Mouse (Mus musculus) erythroblast, adult 5-6 weeks (primary cell): ENCODE data around the gene Olfr1128. TPM values are rescaled to one million over a fixed set of nuclear protein-coding genes. Genes with fewer than 3 reads are reported as not detected.
"Not testable (repeated sequence)": the region's sequence is repeated elsewhere in the genome, so short reads cannot be mapped to it uniquely, and the experiment has no call there.

ENCODE experiments used
- ATAC-seq: replicated peaks from 2 replicates; pipeline ENCODE4 v1.8.0; 2016; ENCODE audit warnings: moderate number of reproducible peaks, mild to moderate bottlenecking, moderate TSS enrichment, inconsistent platforms; ENCODE audit not compliant: poor library complexity, low FRiP score, severe bottlenecking
- total RNA-seq, 2 experiments: library from RNA; stranded (forward) in 1 of 2; stranded (reverse) in 1 of 2; fragments of 150-400 nt in 1 of 2; fragments of 200-764, 138-1000 nt in 1 of 2; gene quantifications; 2 replicates each; pipeline versions ENCODE4 v1.2.3 to v1.2.4; 2015 to 2017; ENCODE audit warnings: low replicate concordance in 2 of 2

Olfr1128 gene
- total RNA-seq (2015; ENCODE audit: low replicate concordance) = not detected in 2 replicates
- not detected in 2 replicates for total RNA-seq (2017; ENCODE audit: low replicate concordance)

- ATAC-seq = no peak
Measured at GRCm38 (mm10) chr2:87545442-87545841, at the start of gene Olfr1128. Olfr1128 (minus strand) TSS chr2:87545542.

- not testable (repeated sequence) for ATAC-seq
Measured at GRCm38 (mm10) chr2:87573602-87574001, 28.3 kb upstream of the Olfr1128 start, which contains the start of gene Olfr1129. Olfr1129 (plus strand) TSS chr2:87573902.

DNA sequence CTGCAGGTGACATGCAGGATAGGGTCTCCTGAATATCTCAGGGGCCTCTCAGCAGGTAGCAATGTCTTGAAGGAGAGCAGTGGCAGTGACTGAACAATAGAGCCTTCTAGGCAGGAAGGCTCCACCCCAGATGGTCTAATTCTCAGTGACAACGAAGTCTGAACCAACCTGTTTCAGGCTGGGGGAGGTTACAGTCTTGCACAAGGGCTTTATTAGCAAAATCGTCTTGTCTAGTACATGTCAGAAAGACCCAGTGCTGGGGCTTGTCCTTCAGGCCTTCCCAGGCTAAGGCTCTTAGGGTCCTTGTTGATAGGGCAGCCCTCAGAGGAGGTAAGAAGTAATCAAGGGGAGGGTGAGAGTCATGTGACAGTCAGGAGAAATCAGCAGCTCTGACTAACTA lies 10.5 kb downstream of the Olfr1128 start:
- no peak for ATAC-seq

DNA sequence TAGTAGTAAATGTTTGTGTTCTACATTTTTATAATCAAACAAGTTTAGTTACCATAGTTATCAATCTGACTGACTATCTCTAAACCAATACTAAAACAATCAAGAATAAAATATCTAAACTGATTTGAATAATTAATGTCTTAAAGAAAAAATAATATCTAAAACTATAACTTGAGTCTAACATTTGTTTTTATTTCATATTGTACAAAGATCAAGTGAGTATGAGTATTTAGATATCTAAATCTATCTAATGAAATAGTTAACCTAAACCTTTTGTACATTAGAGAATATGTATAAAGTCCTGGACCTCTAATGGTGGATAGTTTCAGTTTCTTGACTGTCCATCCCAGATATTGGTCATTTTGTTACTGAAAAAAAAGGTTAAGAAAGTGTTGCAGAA lies 13.8 kb downstream of the Olfr1128 start, which contains the start of gene Olfr153:
Olfr153 (plus strand) TSS at position 301 of the 400 bp plus-strand sequence.
- ATAC-seq = no peak

GRCm38 (mm10) chr2:87525899-87526616 lies 19.3 kb downstream of the Olfr1128 start:
- ATAC-seq = peak; percentile 64; the same call in 1 of the 2 replicates

DNA sequence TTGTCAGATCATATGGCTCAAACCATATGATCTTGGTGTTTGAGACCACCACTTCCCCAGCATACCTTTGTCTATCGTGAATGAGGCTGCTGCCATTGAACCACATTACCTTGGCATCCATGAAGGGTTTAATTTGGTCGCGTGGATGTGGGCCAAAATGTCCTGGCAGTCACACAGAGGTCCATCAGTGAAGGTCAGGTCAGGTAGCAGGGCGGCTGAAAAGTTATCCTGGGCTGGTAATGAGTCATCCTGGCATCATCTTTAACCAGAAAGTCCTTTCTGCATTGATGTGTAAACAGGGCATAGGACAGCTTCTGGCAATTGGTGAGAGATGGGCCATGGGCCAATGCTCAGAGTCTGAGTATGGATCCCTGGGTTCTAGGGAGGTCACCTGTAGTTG lies 24.7 kb downstream of the Olfr1128 start:
- ATAC-seq = no peak

DNA sequence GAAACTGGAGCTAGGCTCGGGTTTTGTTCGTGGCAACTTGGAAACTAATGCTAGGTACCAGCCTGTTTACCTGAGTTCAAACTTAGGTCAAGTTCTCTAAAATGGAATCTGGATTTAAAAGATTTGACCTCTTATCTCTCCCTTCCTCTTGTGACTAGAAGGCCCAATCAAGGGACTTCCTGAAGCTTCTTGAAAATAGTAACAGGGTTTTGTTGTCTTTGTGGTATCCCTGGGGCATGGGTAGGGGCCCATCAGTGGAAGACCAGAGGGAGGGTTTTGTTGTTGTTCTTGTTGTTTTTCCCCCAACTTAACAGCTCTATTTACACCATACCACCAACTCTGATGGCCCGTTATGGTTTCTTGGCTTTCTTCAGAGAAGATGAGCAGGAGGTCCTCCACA lies 28.8 kb downstream of the Olfr1128 start:
- no peak for ATAC-seq

DNA sequence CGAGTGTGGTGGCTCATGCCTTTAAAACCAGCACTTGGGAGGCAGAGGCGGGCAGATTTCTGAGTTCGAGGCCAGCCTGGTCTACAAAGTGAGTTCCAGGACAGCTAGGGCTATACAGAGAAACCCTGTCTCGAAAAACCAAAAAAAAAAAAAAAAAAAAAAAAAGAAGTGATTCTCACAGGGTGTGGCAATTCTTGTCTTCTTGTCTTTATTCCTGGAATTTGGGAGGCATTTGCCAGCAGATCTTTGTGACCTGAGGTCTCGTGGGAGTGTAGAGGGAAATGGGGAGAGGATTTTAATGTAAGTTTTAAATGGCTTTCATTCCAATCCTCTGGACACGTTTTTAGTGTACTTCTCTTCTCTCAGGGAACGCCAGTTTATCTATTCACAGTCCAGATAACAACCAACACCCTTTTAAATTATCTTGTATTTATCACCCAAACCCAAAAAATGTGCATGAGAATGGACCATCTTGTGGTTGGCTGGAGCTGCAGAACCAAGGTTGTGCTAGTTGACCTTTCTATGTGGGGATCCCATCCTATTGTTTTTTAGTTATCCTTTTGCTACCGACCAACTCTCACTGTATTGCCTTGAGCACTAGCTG lies 29.8 kb downstream of the Olfr1128 start:
- ATAC-seq = no peak

GRCm38 (mm10) chr2:87515046-87515445 lies 30.3 kb downstream of the Olfr1128 start:
- no peak for ATAC-seq

DNA sequence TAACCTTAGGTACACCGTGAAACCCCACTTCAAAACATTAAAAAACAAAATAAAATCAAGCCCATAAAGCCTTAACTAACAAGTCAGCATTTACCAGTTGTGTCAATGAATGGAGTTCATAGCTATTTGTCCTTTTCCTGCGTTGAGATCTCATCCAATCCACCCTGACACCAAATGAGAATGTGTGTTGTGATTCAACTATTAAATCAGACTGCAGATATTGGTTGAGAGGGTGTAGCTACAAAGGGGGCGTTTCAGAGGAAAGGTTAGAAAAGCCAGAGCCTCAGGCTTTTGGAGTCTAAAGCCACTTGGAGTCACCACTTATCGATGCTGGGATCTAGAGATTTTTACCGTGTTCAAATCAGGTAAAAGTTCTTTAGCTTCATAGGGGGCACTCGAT lies 39.1 kb downstream of the Olfr1128 start, which contains the start of gene Pramel6:
Pramel6 (plus strand) TSS at position 301 of the 400 bp plus-strand sequence.
- no peak for ATAC-seq

- not testable (repeated sequence) for ATAC-seq
Measured at GRCm38 (mm10) chr2:87496993-87497392, 48.3 kb downstream of the Olfr1128 start, which contains the start of gene Pramel7. Pramel7 (minus strand) TSS chr2:87497093.

Other genes starting within 250 kb of the Olfr1128 start
- gene Olfr1118, start 238.0 kb downstream of the Olfr1128 start, total RNA-seq (2015; ENCODE audit: low replicate concordance) = not detected in 2 replicates
- gene Olfr1118, start 238.0 kb downstream of the Olfr1128 start, total RNA-seq (2017; ENCODE audit: low replicate concordance) = not detected in 2 replicates
- gene Olfr1120, start 190.7 kb downstream of the Olfr1128 start, total RNA-seq (2015; ENCODE audit: low replicate concordance) = not detected in 2 replicates
- gene Olfr1120, start 190.7 kb downstream of the Olfr1128 start, total RNA-seq (2017; ENCODE audit: low replicate concordance) = not detected in 2 replicates
- not detected in 2 replicates for gene Olfr1121, start 175.6 kb downstream of the Olfr1128 start, total RNA-seq (2015; ENCODE audit: low replicate concordance)
- gene Olfr1121, start 175.6 kb downstream of the Olfr1128 start, total RNA-seq (2017; ENCODE audit: low replicate concordance) = not detected in 2 replicates
- gene Olfr1122, start 159.7 kb downstream of the Olfr1128 start, total RNA-seq (2015; ENCODE audit: low replicate concordance) = not detected in 2 replicates
- gene Olfr1122, start 159.7 kb downstream of the Olfr1128 start, total RNA-seq (2017; ENCODE audit: low replicate concordance) = 0.09 TPM in 1 of 2 replicates, not detected in the other
- gene Olfr1123, start 128.9 kb downstream of the Olfr1128 start, total RNA-seq (2015; ENCODE audit: low replicate concordance) = not detected in 2 replicates
- not detected in 2 replicates for gene Olfr1123, start 128.9 kb downstream of the Olfr1128 start, total RNA-seq (2017; ENCODE audit: low replicate concordance)
- not detected in 2 replicates for gene Olfr1124, start 115.3 kb downstream of the Olfr1128 start, total RNA-seq (2015; ENCODE audit: low replicate concordance)
- not detected in 2 replicates for gene Olfr1124, start 115.3 kb downstream of the Olfr1128 start, total RNA-seq (2017; ENCODE audit: low replicate concordance)
- gene Olfr1126, start 91.6 kb downstream of the Olfr1128 start, total RNA-seq (2015; ENCODE audit: low replicate concordance) = not detected in 2 replicates
- 2.6 TPM in 1 of 2 replicates, not detected in the other for gene Olfr1126, start 91.6 kb downstream of the Olfr1128 start, total RNA-seq (2017; ENCODE audit: low replicate concordance)
- not detected in 2 replicates for gene Pramel7, start 48.4 kb downstream of the Olfr1128 start, total RNA-seq (2015; ENCODE audit: low replicate concordance)
- gene Pramel7, start 48.4 kb downstream of the Olfr1128 start, total RNA-seq (2017; ENCODE audit: low replicate concordance) = not detected in 2 replicates
- not detected in 2 replicates for gene Pramel6, start 39.0 kb downstream of the Olfr1128 start, total RNA-seq (2015; ENCODE audit: low replicate concordance)
- not detected in 2 replicates for gene Pramel6, start 39.0 kb downstream of the Olfr1128 start, total RNA-seq (2017; ENCODE audit: low replicate concordance)
- gene Olfr153, start 13.7 kb downstream of the Olfr1128 start, total RNA-seq (2015; ENCODE audit: low replicate concordance) = 1.5 TPM in 1 of 2 replicates, not detected in the other
- not detected in 2 replicates for gene Olfr153, start 13.7 kb downstream of the Olfr1128 start, total RNA-seq (2017; ENCODE audit: low replicate concordance)
- gene Olfr1129, start 28.4 kb upstream of the Olfr1128 start, total RNA-seq (2015; ENCODE audit: low replicate concordance) = not detected in 2 replicates
- gene Olfr1129, start 28.4 kb upstream of the Olfr1128 start, total RNA-seq (2017; ENCODE audit: low replicate concordance) = not detected in 2 replicates
- gene Olfr1130, start 60.7 kb upstream of the Olfr1128 start, total RNA-seq (2015; ENCODE audit: low replicate concordance) = not detected in 2 replicates
- gene Olfr1130, start 60.7 kb upstream of the Olfr1128 start, total RNA-seq (2017; ENCODE audit: low replicate concordance) = not detected in 2 replicates
- not detected in 2 replicates for gene Olfr1131, start 81.6 kb upstream of the Olfr1128 start, total RNA-seq (2015; ENCODE audit: low replicate concordance)
- gene Olfr1131, start 81.6 kb upstream of the Olfr1128 start, total RNA-seq (2017; ENCODE audit: low replicate concordance) = not detected in 2 replicates
- gene Olfr1132, start 92.0 kb upstream of the Olfr1128 start, total RNA-seq (2015; ENCODE audit: low replicate concordance) = not detected in 2 replicates
- 0.85 TPM in 1 of 2 replicates, not detected in the other for gene Olfr1132, start 92.0 kb upstream of the Olfr1128 start, total RNA-seq (2017; ENCODE audit: low replicate concordance)
- not detected in 2 replicates for gene Olfr1133, start 101.8 kb upstream of the Olfr1128 start, total RNA-seq (2015; ENCODE audit: low replicate concordance)
- gene Olfr1133, start 101.8 kb upstream of the Olfr1128 start, total RNA-seq (2017; ENCODE audit: low replicate concordance) = not detected in 2 replicates
- not detected in 2 replicates for gene Olfr1134, start 112.9 kb upstream of the Olfr1128 start, total RNA-seq (2015; ENCODE audit: low replicate concordance)
- not detected in 2 replicates for gene Olfr1134, start 112.9 kb upstream of the Olfr1128 start, total RNA-seq (2017; ENCODE audit: low replicate concordance)
- not detected in 2 replicates for gene Olfr1135, start 128.1 kb upstream of the Olfr1128 start, total RNA-seq (2015; ENCODE audit: low replicate concordance)
- not detected in 2 replicates for gene Olfr1135, start 128.1 kb upstream of the Olfr1128 start, total RNA-seq (2017; ENCODE audit: low replicate concordance)
- not detected in 2 replicates for gene Olfr1136, start 148.4 kb upstream of the Olfr1128 start, total RNA-seq (2015; ENCODE audit: low replicate concordance)
- gene Olfr1136, start 148.4 kb upstream of the Olfr1128 start, total RNA-seq (2017; ENCODE audit: low replicate concordance) = not detected in 2 replicates
- not detected in 2 replicates for gene Olfr1137, start 167.6 kb upstream of the Olfr1128 start, total RNA-seq (2015; ENCODE audit: low replicate concordance)
- 0.98 TPM in 1 of 2 replicates, not detected in the other for gene Olfr1137, start 167.6 kb upstream of the Olfr1128 start, total RNA-seq (2017; ENCODE audit: low replicate concordance)
- gene Olfr1138, start 194.4 kb upstream of the Olfr1128 start, total RNA-seq (2015; ENCODE audit: low replicate concordance) = not detected in 2 replicates
- gene Olfr1138, start 194.4 kb upstream of the Olfr1128 start, total RNA-seq (2017; ENCODE audit: low replicate concordance) = not detected in 2 replicates
- gene Olfr1140, start 198.2 kb upstream of the Olfr1128 start, total RNA-seq (2015; ENCODE audit: low replicate concordance) = not detected in 2 replicates
- not detected in 2 replicates for gene Olfr1140, start 198.2 kb upstream of the Olfr1128 start, total RNA-seq (2017; ENCODE audit: low replicate concordance)
- gene Olfr1141, start 208.4 kb upstream of the Olfr1128 start, total RNA-seq (2015; ENCODE audit: low replicate concordance) = not detected in 2 replicates
- gene Olfr1141, start 208.4 kb upstream of the Olfr1128 start, total RNA-seq (2017; ENCODE audit: low replicate concordance) = not detected in 2 replicates
- not detected in 2 replicates for gene Olfr152, start 233.9 kb upstream of the Olfr1128 start, total RNA-seq (2015; ENCODE audit: low replicate concordance)
- gene Olfr152, start 233.9 kb upstream of the Olfr1128 start, total RNA-seq (2017; ENCODE audit: low replicate concordance) = 2.4 TPM in 1 of 2 replicates, not detected in the other